ENCODE assay signal across 9 mouse cellular contexts in the genomic region with DNA sequence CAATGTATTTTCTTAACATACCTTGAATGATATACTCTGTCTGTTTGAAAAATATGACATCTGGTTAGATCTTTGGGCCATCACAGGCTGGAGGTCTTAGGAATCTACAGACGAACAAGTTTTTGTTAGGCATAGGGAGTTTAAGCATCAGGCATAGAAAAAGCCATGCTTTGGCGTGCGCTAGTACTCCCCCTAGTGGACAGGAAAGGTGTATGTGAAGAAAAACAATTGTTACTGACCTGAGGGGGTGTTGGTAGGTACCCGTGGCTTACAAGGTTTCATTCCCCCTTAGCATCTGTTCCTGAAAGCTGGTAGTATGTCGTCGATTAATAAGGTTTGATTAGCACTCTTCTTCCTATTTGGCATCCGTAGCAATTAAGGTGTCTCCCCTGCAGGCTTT. TPM values are rescaled to one million over a fixed set of nuclear protein-coding genes. Genes with fewer than 3 reads are reported as not detected.
A peak's percentile ranks its signal among the peaks of the same experiment; 100 is the strongest.
DNase-seq lines count a peak whose midpoint lies in the region; ATAC-seq and TF ChIP-seq lines count a peak whose summit lies in the region.
"Had no signal": no experiment of that assay in that cellular context is flagged by ENCODE, and none has a peak within 500 bp of the region (broad histone marks: within the 10 kb centered on the region; RNA-seq: fewer than 3 reads in every experiment).

No protein-coding gene starts in this region.

- TF ChIP-seq POLR2A in spleen, adult 2 months (IDR thresholded peaks at IDR 0.05; ENCODE audit: low read depth, low read length): no peak

- DNase-seq in frontal cortex, postnatal 25 days (ENCODE audit: low spot score in 2 of 2): no peak
- DNase-seq in urinary bladder, postnatal 14 days (ENCODE audit: low spot score): peak; percentile 40
- no peak for DNase-seq in urinary bladder, adult 2 months (ENCODE audit: low spot score)
- DNase-seq in embryo, embryonic 10 days (ENCODE audit: low spot score): peak; percentile 87
- peak; percentile 45 to 68 for DNase-seq in heart, postnatal 14 days
- DNase-seq in lung, postnatal 0 days (ENCODE audit: low spot score): peak; percentile 81
- peak; percentile 47 to 56 for DNase-seq in spleen, adult 2 months (ENCODE audit: low read depth in 1 of 2, low spot score in 2 of 2)

- TF ChIP-seq CTCF in lung, postnatal 0 days (IDR thresholded peaks at IDR 0.05): peak; percentile 95
- TF ChIP-seq CTCF in spleen, adult 2 months (IDR thresholded peaks at IDR 0.05; ENCODE audit: extremely low read depth, insufficient read depth, insufficient read length, insufficient replicate concordance): peak; percentile 47; the same call in 1 of the 2 replicates

- no peak overlapping the region for H3K27ac ChIP-seq in lung, postnatal 0 days (ENCODE audit: low read length)
- H3K27ac ChIP-seq in spleen, adult 2 months (ENCODE audit: insufficient read depth, low read length): no peak overlapping the region
- H3K27ac ChIP-seq: neural tube, embryonic 13.5 days had no signal

- intact Hi-C loops in heart, postnatal 14 days (cut with DNase I): loop anchor here (1.0 to 5.0 kb wide), 2 partner anchors 251 to 335 kb away; no protein-coding TSS in a partner anchor

- no peak overlapping the region for H3K4me2 ChIP-seq in lung, postnatal 0 days (replicated peaks; ENCODE audit: low read depth, low read length)
- H3K4me2 ChIP-seq: neural tube, embryonic 13.5 days had no signal

- H3K9ac ChIP-seq in lung, postnatal 0 days (replicated peaks; ENCODE audit: low read depth): no peak overlapping the region
- H3K9ac ChIP-seq: neural tube, embryonic 13.5 days had no signal

- H3K9me3 ChIP-seq in lung, postnatal 0 days (ENCODE audit: low read length): no peaks in the 10 kb centered on the region; the same call in 1 of the 2 replicates

- H3K36me3 ChIP-seq in lung, postnatal 0 days (ENCODE audit: insufficient read depth, low read length): no peaks in the 10 kb centered on the region
- H3K36me3 ChIP-seq in spleen, adult 2 months (ENCODE audit: control insufficient read depth, insufficient read depth, low read length): no peaks in the 10 kb centered on the region
- H3K36me3 ChIP-seq: neural tube, embryonic 13.5 days had no signal

- ATAC-seq in frontal cortex, adult (ENCODE audit: low TSS enrichment): peak; percentile 77
- peak; percentile 47; the same call in 1 of the 2 replicates for ATAC-seq in lung, postnatal 0 days

- no peak overlapping the region for H3K4me3 ChIP-seq in lung, postnatal 0 days (ENCODE audit: low read depth, low read length)
- H3K4me3 ChIP-seq in spleen, adult 2 months (ENCODE audit: extremely low read depth, insufficient read depth, insufficient read length): no peak overlapping the region
- H3K4me3 ChIP-seq: neural tube, embryonic 13.5 days had no signal

- H3K4me1 ChIP-seq in lung, postnatal 0 days (ENCODE audit: insufficient read depth, low read depth, low read length): no peaks in the 10 kb centered on the region
- H3K4me1 ChIP-seq in spleen, adult 2 months (ENCODE audit: control insufficient read depth, insufficient read depth, insufficient read length): peaks cover 3% of the 10 kb centered on the region; the same call in 1 of the 2 replicates
- H3K4me1 ChIP-seq: neural tube, embryonic 13.5 days had no signal

- H3K27me3 ChIP-seq in lung, postnatal 0 days (replicated peaks; ENCODE audit: insufficient read depth, low read length): no peaks in the 10 kb centered on the region
- H3K27me3 ChIP-seq in spleen, adult 2 months (ENCODE audit: control insufficient read depth, insufficient read depth, low read length): no peaks in the 10 kb centered on the region

- WGBS in lung, postnatal 0 days: 10% methylated on average over 7 of the region's 7 CpGs
- 12% methylated on average over 7 of the region's 7 CpGs for WGBS in spleen, adult 2 months

- TF ChIP-seq EP300 in lung, postnatal 0 days (IDR thresholded peaks at IDR 0.05): no peak

RNA-seq across cellular contexts. Expression of a gene that starts 13.7 kb away (rescaled TPM):
- polyA plus RNA-seq in urinary bladder, adult 2 months (2012; rRNA removed): 1.0 and 1.6 TPM in 2 replicates
- 1 to 10 TPM; 4.4 to 5.3 TPM for total RNA-seq in heart, postnatal 14 days (2021)
- 3.2 and 4.2 TPM in 2 replicates for polyA plus RNA-seq in lung, postnatal 0 days (2015; fragmentation: Nextera tagmentation; extraction: Ambion mirVana)
- 15.8 and 18.6 TPM in 2 replicates for polyA plus RNA-seq in spleen, adult 2 months (2012; rRNA removed)

Comparison
In these comparisons a context has a peak if more than half of its experiments do, and no peak if none do; other contexts are left out.
1. DNase-seq: peak in urinary bladder, postnatal 14 days (single experiment), embryo, embryonic 10 days (single experiment), heart, postnatal 14 days (2 of 2), lung, postnatal 0 days (single experiment) and spleen, adult 2 months (2 of 2); none in frontal cortex, postnatal 25 days (0 of 2) and urinary bladder, adult 2 months (single experiment).